Mouse (Mus musculus) limb, embryonic 15.5 days (tissue): ENCODE data around the gene Cacng8. TPM values are rescaled to one million over a fixed set of nuclear protein-coding genes. Genes with fewer than 3 reads are reported as not detected.

ENCODE experiments used
- ATAC-seq: fragments of 200-750 bp; cut with Nextera tagmentation; 2 replicates; pipeline ENCODE4 v1.8.0; 2017; ENCODE audit warnings: low read depth, moderate TSS enrichment; ENCODE audit not compliant: insufficient number of reproducible peaks, low FRiP score, low TSS enrichment
- H3K27ac ChIP-seq: fragments of 300-500 bp; sonication (generic); 2 replicates; pipeline ENCODE4 v1.5.1; 2015; ENCODE audit warnings: moderate library complexity, mild to moderate bottlenecking, inconsistent platforms
- H3K27me3 ChIP-seq: fragments of 300-500 bp; sonication (generic); 2 replicates; pipeline ENCODE4 v1.6.1; 2015; ENCODE audit warnings: inconsistent platforms
- H3K36me3 ChIP-seq: fragments of 300-500 bp; sonication (generic); 2 replicates; pipeline ENCODE4 v1.6.1; 2015; ENCODE audit warnings: inconsistent platforms
- H3K4me1 ChIP-seq: fragments of 300-500 bp; sonication (generic); 2 replicates; pipeline ENCODE4 v1.6.1; 2015; ENCODE audit warnings: inconsistent platforms
- H3K4me2 ChIP-seq: fragments of 300-500 bp; sonication (generic); 2 replicates; pipeline ENCODE4 v1.6.1; 2015; ENCODE audit warnings: mild to moderate bottlenecking, inconsistent platforms
- H3K4me3 ChIP-seq: fragments of 300-500 bp; sonication (generic); 2 replicates; pipeline ENCODE4 v1.5.1; 2015; ENCODE audit warnings: mild to moderate bottlenecking, inconsistent platforms
- H3K9ac ChIP-seq: fragments of 300-500 bp; sonication (generic); 2 replicates; pipeline ENCODE4 v1.6.1; 2015; ENCODE audit warnings: inconsistent platforms
- H3K9me3 ChIP-seq: fragments of 300-500 bp; sonication (generic); 2 replicates; pipeline ENCODE4 v1.6.1; 2016; ENCODE audit warnings: inconsistent platforms
- WGBS: fragments of 180-500 bp; shearing (Covaris S2); methylation state at CpG from one replicate; pipeline ENCODE4 v1.1.7; 2015; 5-methylcytosine and 5-hydroxymethylcytosine counted together
- polyA plus RNA-seq: library from polyadenylated mRNA; unstranded; fragments of >200 nt; fragmentation: Nextera tagmentation; extraction: Ambion mirVana; gene quantifications from 2 replicates; pipeline ENCODE4 v1.2.1, GENCODE M21; 2015

Gene Cacng8
- 2.4 and 2.6 TPM in 2 replicates for polyA plus RNA-seq

GRCm38 (mm10) chr7:3390413-3391080, at the start of gene Cacng8:
Gene Cacng8 (plus strand): TSS chr7:3390683.
- Histone ChIP-seq H3K9ac (no peak within 1 kb of the TSS), H3K4me2 (peak within 1 kb of the TSS; percentile 63), H3K36me3 (peaks cover 3% of the 10 kb centered on the region; the same call in 1 of the 2 replicates), H3K9me3 (no peaks in the 10 kb centered on the region), H3K27me3 (no peaks in the 10 kb centered on the region), H3K4me3 (peak within 1 kb of the TSS; percentile 35), H3K4me1 (peaks cover 18% of the 10 kb centered on the region), H3K27ac (no peak within 1 kb of the TSS)
- no peak for ATAC-seq
- WGBS = under 1% methylated on average over 7 of the region's 7 CpGs

GRCm38 (mm10) chr7:3343861-3344260, 46.6 kb upstream of the Cacng8 start:
- Histone ChIP-seq H3K9me3 (no peaks in the 10 kb centered on the region), H3K27me3 (no peaks in the 10 kb centered on the region), H3K4me1 (no peaks in the 10 kb centered on the region), H3K9ac (no peak overlapping the region), H3K4me3 (no peak overlapping the region), H3K36me3 (peaks cover 69% of the 10 kb centered on the region), H3K27ac (no peak overlapping the region), H3K4me2 (no peak overlapping the region)
- 81% methylated on average over 3 of the region's 3 CpGs for WGBS
- ATAC-seq = no peak

DNA sequence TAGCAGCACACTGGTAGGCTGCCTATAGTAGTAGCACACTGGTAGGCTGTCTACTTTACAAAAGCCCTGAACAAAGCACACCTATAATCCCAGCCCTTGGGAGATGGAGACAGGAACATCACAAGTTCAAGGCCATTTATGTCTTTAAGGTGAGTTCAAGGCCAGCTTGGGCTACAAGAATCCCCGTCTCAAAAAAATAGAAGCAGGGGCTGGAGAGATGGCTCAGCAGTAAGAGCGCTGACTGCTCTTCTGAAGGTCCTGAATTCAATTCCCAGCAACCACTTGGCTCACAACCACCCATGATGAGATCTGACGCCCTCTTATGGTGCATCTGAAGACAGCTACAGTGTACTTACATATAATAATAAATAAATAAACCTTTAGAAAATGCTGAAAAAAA, 45.2 kb upstream of the Cacng8 start:
- ATAC-seq = no peak
- Histone ChIP-seq H3K27me3 (no peaks in the 10 kb centered on the region), H3K9me3 (no peaks in the 10 kb centered on the region), H3K4me3 (no peak overlapping the region), H3K4me1 (no peaks in the 10 kb centered on the region), H3K4me2 (no peak overlapping the region), H3K36me3 (peaks cover 74% of the 10 kb centered on the region), H3K27ac (no peak overlapping the region), H3K9ac (no peak overlapping the region)
- WGBS = 90% methylated on average over 3 of the region's 3 CpGs

DNA sequence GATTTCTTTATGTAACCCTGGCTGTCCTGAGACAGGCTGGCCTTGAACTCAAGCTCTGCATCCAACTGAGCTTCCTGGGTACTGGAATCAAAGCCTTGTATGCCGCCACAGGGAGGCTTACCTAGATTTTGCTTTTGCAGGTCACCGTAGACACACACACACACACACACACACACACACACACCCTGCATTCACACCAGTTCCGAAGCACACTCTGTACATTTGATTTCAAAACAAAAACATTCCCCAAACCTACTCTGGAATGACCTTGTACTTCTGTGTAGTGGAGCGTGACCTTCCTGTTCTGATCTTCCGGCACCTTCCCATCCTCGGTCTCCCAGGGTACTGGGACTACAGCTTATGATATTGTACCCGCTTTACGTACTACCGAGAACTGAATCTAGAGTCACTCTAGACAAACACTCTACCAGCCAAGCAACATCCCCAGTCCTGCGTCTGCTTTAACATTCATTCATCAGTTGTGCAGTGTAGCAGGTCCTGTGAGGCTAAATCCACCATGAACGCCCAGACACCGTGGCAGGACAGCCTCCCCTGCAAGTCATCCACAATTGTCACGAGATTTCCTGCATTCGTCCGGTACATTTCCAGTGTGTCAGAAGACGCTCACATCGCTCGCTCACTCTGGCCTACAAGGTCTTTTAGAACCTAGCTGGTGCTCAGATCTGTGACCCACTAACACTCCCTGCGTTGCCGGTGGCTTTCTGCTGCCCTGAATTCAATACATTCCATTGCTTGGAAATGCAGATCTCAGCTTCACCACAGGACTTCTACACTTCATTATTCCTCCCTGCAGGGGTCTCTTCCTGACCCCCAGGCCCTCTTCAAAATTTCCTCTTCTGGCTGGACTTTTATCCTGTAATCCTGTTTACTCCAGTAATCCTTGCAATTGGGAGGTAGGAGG, 42.9 kb upstream of the Cacng8 start:
- H3K9me3 ChIP-seq = no peaks in the 10 kb centered on the region
- no peak overlapping the region for H3K4me3 ChIP-seq
- no peak overlapping the region for H3K9ac ChIP-seq
- H3K27ac ChIP-seq = no peak overlapping the region
- H3K36me3 ChIP-seq = peaks cover 64% of the 10 kb centered on the region
- WGBS = 73% methylated on average over 20 of the region's 20 CpGs
- H3K4me1 ChIP-seq = no peaks in the 10 kb centered on the region
- H3K27me3 ChIP-seq = no peaks in the 10 kb centered on the region
- no peak for ATAC-seq
- H3K4me2 ChIP-seq = no peak overlapping the region

GRCm38 (mm10) chr7:3348326-3348725, 42.2 kb upstream of the Cacng8 start:
- H3K27ac ChIP-seq = no peak overlapping the region
- H3K27me3 ChIP-seq = no peaks in the 10 kb centered on the region
- H3K4me1 ChIP-seq = no peaks in the 10 kb centered on the region
- no peak overlapping the region for H3K4me2 ChIP-seq
- peaks cover 57% of the 10 kb centered on the region for H3K36me3 ChIP-seq
- no peak overlapping the region for H3K4me3 ChIP-seq
- 74% methylated on average over 5 of the region's 5 CpGs for WGBS
- no peak overlapping the region for H3K9ac ChIP-seq
- H3K9me3 ChIP-seq = no peaks in the 10 kb centered on the region
- ATAC-seq = no peak

DNA sequence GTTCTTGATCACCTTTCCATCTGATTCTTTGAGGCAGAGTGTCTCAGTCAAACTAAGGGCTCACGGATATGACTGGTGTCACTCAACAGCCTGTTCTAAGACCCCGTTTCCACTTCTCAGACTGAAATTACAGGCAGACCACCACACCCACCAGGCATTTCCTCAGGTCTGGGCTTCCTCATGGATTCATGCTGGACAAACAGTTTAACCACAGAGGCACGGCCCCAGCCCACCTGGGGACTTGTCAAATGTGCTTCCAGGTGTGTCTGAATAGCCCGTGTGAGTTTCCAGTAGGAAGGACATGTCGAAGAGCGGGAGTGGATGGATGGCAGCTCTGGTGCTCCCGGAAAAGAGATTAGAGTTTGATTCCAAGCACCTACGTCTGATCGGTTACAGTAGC, 40.7 kb upstream of the Cacng8 start:
- Histone ChIP-seq H3K36me3 (peaks cover 49% of the 10 kb centered on the region), H3K27me3 (no peaks in the 10 kb centered on the region), H3K27ac (no peak overlapping the region), H3K4me3 (no peak overlapping the region), H3K4me2 (no peak overlapping the region), H3K9ac (no peak overlapping the region), H3K9me3 (no peaks in the 10 kb centered on the region), H3K4me1 (no peaks in the 10 kb centered on the region)
- no peak for ATAC-seq
- 85% methylated on average over 9 of the region's 9 CpGs for WGBS

- H3K4me2 ChIP-seq = no peak overlapping the region
- H3K4me1 ChIP-seq = no peaks in the 10 kb centered on the region
These were observed 38.9 kb upstream of the Cacng8 start for GRCm38 (mm10) chr7:3351536-3351935.

GRCm38 (mm10) chr7:3354850-3355249, 35.6 kb upstream of the Cacng8 start:
- no peak for ATAC-seq
- WGBS = 83% methylated on average over 6 of the region's 6 CpGs
- H3K4me3 ChIP-seq = no peak overlapping the region
- H3K27me3 ChIP-seq = no peaks in the 10 kb centered on the region
- H3K36me3 ChIP-seq = peaks cover 27% of the 10 kb centered on the region
- H3K9ac ChIP-seq = no peak overlapping the region
- H3K4me2 ChIP-seq = no peak overlapping the region
- H3K27ac ChIP-seq = no peak overlapping the region
- H3K4me1 ChIP-seq = no peaks in the 10 kb centered on the region
- no peaks in the 10 kb centered on the region for H3K9me3 ChIP-seq

More at GRCm38 (mm10) chr7:3351536-3351935, 38.9 kb upstream of the Cacng8 start:
- Histone ChIP-seq H3K9me3 (no peaks in the 10 kb centered on the region), H3K27me3 (no peaks in the 10 kb centered on the region), H3K36me3 (peaks cover 36% of the 10 kb centered on the region), H3K4me3 (no peak overlapping the region), H3K9ac (no peak overlapping the region), H3K27ac (no peak overlapping the region)
- no peak for ATAC-seq
- WGBS = 83% methylated on average over 1 of the region's 1 CpGs

DNA sequence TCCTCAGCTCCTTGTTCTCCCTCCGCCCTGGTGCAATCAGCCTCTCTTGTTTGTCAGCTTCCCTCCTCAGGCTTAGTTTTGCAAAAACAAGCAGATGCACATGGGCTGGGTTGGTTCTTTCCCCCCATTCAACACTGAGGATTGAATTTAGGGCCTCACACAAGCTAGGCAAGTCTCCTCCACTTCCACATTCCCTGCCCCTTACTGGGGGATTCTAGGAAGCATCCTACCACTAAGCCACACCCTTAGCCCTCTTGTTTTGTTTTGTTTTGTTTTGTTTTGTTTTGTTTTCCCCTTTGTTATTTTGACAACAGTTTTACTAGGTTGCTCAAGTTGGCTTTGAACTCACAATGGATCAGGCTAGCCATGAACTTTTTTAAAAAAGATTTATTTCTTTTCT, 29.8 kb upstream of the Cacng8 start:
- Histone ChIP-seq H3K9me3 (no peaks in the 10 kb centered on the region), H3K4me1 (no peaks in the 10 kb centered on the region), H3K4me2 (no peak overlapping the region), H3K36me3 (peaks cover 31% of the 10 kb centered on the region), H3K27ac (no peak overlapping the region), H3K4me3 (no peak overlapping the region), H3K9ac (no peak overlapping the region), H3K27me3 (0 out of 2 replicates have a peak, but pooled peaks cover 2% of the 10 kb centered on the region)
- ATAC-seq = no peak
- 97% methylated on average over 1 of the region's 1 CpGs for WGBS

DNA sequence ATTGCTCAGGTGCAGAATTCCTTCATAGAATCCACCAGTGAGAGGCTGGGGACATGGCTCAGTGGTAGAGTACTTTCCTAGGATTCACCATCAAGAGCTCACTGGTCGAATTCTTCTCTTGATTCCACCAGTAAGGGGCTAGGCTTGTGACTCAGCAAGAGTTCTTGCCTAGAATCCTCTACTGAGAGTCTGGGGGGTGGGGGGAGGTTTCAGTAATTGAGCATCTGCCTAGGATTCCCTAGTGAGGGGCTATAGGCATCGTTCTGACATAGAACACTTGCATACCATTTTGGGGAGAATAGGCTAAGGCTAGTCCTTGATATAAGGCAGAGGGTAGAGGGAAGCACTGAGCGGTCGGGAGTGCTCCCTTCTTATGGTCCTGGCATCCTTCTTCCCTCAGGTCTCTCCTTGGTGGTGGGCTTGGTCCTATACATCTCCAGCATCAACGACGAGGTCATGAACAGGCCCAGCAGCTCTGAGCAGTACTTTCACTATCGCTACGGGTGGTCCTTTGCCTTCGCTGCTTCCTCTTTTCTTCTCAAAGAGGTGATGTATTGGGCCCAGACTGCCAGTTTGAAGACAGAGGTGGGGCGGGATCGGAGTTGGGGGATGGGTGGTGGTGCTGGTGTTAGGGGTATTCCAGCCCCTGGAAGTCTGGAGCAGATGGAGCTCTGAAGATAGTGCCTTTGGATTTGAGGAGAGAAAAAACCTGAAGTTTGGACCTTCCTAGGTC, 24.8 kb upstream of the Cacng8 start:
- H3K4me2 ChIP-seq = no peak overlapping the region
- H3K36me3 ChIP-seq = peaks cover 17% of the 10 kb centered on the region; the same call in 1 of the 2 replicates
- H3K4me1 ChIP-seq = peaks cover 11% of the 10 kb centered on the region
- no peak overlapping the region for H3K9ac ChIP-seq
- H3K9me3 ChIP-seq = no peaks in the 10 kb centered on the region
- WGBS = 39% methylated on average over 11 of the region's 11 CpGs
- H3K27ac ChIP-seq = no peak overlapping the region
- peaks cover 15% of the 10 kb centered on the region; the same call in 1 of the 2 replicates for H3K27me3 ChIP-seq
- ATAC-seq = peak; percentile 47; the same call in 1 of the 2 replicates
- no peak overlapping the region for H3K4me3 ChIP-seq

GRCm38 (mm10) chr7:3366705-3367516, 23.6 kb upstream of the Cacng8 start:
- no peak overlapping the region for H3K9ac ChIP-seq
- peaks cover 15% of the 10 kb centered on the region; the same call in 1 of the 2 replicates for H3K27me3 ChIP-seq
- no peaks in the 10 kb centered on the region for H3K9me3 ChIP-seq
- peaks cover 16% of the 10 kb centered on the region; the same call in 1 of the 2 replicates for H3K36me3 ChIP-seq
- ATAC-seq = no peak
- peaks cover 11% of the 10 kb centered on the region for H3K4me1 ChIP-seq
- 21% methylated on average over 42 of the region's 42 CpGs for WGBS
- H3K27ac ChIP-seq = no peak overlapping the region
- H3K4me3 ChIP-seq = no peak overlapping the region
- peak overlapping the region; percentile 39 for H3K4me2 ChIP-seq
